Mouse (Mus musculus) T-cell, adult 2 months (primary cell): Measurements from ENCODE around the gene D7Ertd443e.

Experiments
- DNase-seq: peaks from one replicate; pipeline ENCODE4 v3.0.0; 2022; ENCODE audit warnings: low spot score

Gene D7Ertd443e

DNA sequence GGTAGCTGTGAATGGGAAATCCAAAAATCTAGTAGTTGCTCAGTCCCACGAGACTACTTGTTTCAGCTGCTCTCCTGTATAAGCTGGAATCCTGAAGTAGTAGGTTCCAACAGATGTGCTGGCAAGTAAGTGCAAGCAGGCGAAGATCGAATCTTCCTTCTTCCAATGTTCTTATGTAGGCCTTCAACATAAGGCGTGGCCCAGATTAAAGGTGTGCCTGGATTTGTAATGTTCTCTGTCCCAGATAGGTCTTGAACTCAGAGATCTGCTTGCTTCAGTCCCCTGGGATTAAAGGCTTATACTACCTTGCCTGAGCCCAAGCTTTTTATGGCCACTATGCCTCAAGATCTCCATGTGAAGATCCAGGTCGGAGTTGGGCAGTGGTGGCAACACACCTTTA is at the start of gene D7Ertd443e:
TSS of gene D7Ertd443e (minus strand) at position 101 of the 400 bp plus-strand sequence.
- no peak for DNase-seq

GRCm38 (mm10) chr7:134431681-134432080 is 46.2 kb upstream of the D7Ertd443e start:
- DNase-seq = no peak

DNA sequence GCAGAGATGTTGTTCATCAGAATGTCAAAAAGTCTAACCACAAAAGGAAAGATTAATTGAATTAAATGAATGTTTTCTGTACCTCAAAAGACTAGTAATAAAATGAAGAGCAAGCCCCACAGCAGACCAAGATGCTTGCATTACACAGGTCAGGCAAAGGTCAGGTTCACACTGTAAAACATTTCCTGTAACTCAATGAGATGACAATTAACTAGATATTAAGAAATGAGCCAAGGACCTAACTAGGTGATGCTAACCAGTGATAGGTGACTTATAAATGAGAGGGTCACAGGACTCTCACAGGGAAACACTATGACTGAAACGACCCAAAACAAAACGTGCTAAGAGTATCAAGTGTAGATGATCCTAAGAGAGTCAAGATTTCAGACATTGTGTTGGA is 43.2 kb upstream of the D7Ertd443e start:
- DNase-seq = no peak

DNA sequence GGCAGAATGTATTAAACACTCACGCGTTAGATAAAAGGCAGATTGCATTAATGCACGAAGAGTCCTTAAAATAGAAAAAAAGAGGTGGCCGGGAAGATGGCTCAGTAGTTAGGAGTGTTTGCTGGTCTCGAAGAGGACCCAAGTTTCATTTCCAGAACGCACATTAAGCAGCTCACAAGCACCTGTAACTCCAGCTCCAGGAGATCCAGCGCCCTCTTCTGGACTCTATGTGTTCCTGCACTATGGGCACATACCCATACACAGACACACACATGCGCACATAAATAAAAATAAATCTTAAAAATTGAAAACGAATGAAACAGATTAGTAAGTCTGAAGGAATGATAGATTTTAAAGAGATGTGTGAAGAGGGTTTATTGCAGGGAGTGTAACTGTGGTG is 29.6 kb upstream of the D7Ertd443e start:
- no peak for DNase-seq

DNA sequence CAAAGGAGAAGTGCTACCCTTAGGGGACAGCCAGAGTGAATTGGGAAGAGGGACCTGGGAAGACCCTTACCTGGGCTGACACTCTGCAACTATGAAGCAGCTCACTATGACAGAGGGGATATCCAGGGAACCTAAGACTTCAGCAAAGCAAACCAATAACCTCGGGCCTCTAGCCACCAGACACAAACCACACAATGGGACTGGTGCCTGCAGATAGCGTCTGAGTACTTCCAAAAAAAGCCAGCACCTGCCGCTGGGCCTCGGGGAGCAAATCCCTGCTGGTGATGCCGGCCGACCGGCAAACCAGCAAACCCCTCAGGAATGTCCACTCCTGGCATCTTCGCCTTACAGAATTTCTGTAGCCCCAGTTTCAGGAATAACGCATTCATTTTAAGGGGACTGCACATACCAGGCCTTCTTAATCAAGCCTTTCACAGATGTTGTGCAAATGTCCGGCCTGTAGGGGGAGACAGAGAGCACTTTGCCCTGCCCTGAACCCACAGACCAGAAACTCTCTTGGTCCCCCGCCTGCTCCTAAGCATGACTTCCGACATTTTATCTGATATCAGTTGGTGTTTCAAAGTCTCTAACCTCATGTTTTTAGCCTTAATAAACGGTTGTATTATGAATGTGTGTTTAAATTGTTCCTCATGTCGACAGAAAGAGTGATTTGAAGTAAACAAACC is 28.7 kb upstream of the D7Ertd443e start:
- DNase-seq = no peak

GRCm38 (mm10) chr7:134408641-134409040 is 23.2 kb upstream of the D7Ertd443e start:
- DNase-seq = no peak

DNA sequence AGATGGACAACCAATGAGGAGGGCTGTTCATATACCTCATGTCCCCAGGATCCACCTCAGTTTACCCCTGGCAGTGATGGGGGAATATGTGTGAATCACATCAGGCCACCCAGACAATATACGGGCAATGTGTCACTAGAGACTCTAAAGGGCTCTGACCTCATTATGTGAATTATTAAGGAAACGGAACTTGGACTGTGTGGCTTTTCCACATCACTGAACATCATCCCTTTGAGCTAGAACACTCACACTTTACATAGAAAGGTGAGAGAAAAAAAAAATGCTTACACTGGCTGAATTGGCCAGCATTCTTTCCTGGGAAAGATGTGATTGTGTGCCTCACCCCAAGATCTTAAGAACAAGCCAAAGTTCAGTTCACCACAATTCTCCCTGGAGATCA is 15.3 kb upstream of the D7Ertd443e start:
- no peak for DNase-seq

- DNase-seq = no peak
Observed at GRCm38 (mm10) chr7:134396769-134397168, 11.3 kb upstream of the D7Ertd443e start.

DNA sequence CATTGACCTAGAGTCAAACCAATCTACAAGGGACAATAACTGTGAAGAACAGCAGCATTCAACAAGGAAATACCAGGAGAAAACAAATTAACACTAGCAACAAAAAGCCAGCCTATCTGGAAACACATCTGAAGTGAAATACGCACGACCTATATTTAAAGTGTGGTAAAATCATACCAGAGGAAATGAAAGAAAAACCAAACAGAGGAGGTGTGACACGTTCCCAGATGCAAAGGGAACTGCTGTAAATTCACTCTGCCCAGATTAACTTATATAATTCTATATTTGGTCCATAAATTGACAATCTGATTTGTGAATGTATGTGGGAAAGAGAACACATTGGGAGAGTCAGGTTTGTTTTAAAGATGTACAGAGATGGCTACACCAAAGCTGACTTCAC is 2.7 kb downstream of the D7Ertd443e start:
- DNase-seq = no peak

- no peak for DNase-seq
Observed at GRCm38 (mm10) chr7:134381407-134381861, 4.0 kb downstream of the D7Ertd443e start.

DNA sequence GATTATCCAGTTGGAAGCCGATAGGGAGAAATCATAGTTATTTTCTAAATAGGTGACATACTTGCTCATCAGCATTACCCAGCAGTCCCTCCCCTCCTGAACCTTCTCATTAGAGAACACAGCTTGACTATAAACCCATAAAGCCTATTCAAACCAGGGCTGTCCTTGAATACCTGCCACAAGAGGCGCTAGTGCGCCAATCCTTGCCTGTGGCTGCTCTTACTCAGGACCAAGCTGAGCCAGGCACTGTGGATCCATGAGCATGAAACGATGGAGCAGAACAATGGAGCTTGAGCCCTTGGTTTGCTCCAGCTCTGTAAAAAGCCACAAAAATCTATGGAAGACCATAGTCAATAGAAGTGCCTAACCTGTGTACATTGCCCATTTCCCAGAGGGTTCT is 7.2 kb downstream of the D7Ertd443e start:
- DNase-seq = no peak

DNA sequence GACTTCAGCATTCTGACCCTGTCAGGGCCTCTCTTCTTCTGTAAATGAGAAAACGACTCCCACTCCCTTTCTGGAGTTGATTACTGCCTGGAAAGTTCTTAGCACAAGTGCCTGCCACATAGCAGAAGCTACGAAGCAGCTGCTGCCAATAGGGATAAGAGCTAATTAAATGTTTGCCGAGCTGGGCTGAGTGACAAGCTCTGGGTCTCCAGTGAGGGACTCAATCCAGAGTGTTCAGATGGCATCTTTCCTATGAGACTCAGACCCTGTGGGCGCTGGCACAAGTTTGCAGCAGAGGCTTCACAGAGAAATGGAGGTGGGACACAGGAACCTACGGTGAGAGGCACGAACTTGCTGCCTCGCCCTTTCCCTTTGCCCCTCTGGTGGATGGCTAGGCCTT is 8.7 kb downstream of the D7Ertd443e start:
- no peak for DNase-seq

GRCm38 (mm10) chr7:134372276-134372675 is 13.2 kb downstream of the D7Ertd443e start:
- no peak for DNase-seq

DNA sequence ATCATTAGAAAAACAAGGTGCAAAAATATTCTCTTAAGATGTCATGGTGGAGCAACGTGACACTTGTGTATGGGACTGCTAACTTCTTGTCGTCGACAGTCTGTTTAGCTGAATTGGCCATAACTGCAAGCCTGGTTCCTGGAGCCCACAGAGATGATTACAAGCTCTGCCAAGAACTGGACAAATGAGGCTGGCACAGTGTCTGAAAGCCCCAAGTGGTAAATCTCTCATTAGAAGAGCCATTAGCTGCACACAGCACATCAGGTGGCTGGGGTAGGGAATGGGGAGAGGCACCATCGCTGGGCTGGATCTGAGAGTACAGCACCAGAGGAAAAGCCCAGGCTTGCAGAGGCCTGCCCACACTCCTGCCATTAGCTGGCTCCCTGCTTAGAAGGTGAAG is 16.2 kb downstream of the D7Ertd443e start:
- no peak for DNase-seq

DNA sequence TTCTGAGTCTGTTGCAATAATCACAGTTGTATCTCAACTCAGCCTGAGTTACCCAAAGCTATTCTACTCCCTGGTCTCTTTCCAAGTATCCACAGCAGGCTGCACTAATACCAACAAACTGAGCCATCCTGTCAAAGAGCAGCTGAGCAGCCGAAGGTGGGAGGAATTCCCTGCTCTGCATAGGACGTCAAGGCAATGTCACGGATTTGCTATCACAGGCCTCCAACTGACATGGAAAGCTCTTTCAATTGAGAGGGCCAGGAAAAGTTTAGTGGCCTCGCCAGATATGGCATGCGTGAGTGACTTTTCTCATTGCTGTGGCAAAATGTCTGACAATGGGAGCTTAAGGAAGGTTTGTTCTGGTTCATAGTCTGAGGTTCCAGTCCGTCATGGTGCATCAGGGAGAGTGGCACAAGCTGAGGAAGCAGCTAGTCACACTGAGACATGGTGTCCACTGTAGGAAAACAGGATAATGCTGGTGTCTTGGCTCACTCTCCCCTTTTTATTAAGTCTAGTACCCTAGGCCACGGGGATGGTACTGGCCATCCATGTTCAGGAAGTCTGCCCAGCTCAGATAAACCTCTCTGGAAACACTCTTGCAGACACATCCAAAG is 23.1 kb downstream of the D7Ertd443e start:
- DNase-seq = no peak

DNA sequence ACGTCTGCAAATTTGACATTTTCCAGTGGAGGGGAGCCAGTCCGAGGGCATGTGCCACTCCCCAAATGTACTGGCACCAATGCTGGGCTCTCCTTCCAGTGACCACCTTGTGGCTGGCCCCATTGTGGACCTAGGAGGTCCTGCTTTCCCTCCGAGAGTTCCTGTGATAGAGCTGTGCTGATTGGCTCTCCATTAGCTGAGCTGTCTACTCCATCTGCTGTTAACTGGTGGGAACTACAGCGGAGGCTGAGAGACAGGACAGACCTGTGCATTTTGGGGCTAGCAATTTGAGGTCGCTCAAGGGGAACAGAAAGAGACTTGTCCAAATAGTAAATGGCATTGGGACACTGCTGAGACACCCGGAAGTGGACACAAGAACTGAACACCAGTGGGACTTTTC is 36.6 kb downstream of the D7Ertd443e start:
- no peak for DNase-seq

GRCm38 (mm10) chr7:134342202-134342601 is 43.3 kb downstream of the D7Ertd443e start:
- no peak for DNase-seq

- no peak for DNase-seq
Observed at GRCm38 (mm10) chr7:134335951-134336350, 49.5 kb downstream of the D7Ertd443e start.

GRCm38 (mm10) chr7:134320979-134321378 is 64.5 kb downstream of the D7Ertd443e start:
- no peak for DNase-seq

DNA sequence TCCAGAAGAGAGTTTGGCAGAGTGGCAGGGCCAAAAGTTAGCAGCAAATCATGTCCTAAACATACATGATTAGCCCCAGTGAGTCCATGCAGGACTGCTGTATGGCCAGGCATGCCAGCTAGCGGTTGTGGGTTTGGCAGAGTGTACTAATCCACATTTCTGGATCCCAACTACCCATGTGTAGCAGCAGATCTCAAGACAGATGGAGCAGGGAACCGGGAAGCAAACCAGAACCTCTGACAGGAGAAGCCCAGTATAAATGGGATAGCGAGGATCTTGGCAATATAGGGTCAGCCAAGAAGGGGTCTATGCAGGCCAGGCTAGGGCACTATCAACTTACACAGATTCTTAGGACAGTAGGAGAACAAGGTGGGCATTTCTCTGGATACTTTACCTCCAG is 83.4 kb downstream of the D7Ertd443e start:
- DNase-seq = no peak

GRCm38 (mm10) chr7:134301285-134301684 is 84.2 kb downstream of the D7Ertd443e start:
- DNase-seq = no peak

- DNase-seq = no peak
Observed at GRCm38 (mm10) chr7:134292750-134293149, 92.7 kb downstream of the D7Ertd443e start.

- DNase-seq = no peak
Observed at GRCm38 (mm10) chr7:134289611-134290301, 95.7 kb downstream of the D7Ertd443e start.
